Comparison of ENCODE assay signal across 16 mouse cellular contexts in genomic region chr7:142354661-142355233, GRCm38 (mm10). TPM values are rescaled to one million over a fixed set of nuclear protein-coding genes. Genes with fewer than 3 reads are reported as not detected.
A peak's percentile ranks its signal among the peaks of the same experiment; 100 is the strongest.
DNase-seq lines count a peak whose midpoint lies in the region; ATAC-seq and TF ChIP-seq lines count a peak whose summit lies in the region.
"Had no signal": no experiment of that assay in that cellular context is flagged by ENCODE, and none has a peak within 500 bp of the region (broad histone marks: within the 10 kb centered on the region; RNA-seq: fewer than 3 reads in every experiment).

No protein-coding gene starts in this region.

- DNase-seq in thymus, adult 2 months: peak; percentile 27
- DNase-seq in thymus, postnatal 10 days (ENCODE audit: low spot score in 2 of 2): no peak
- DNase-seq in liver, embryonic 13.5 days: peak; percentile 68
- peak; percentile 45 for DNase-seq in thymus, postnatal 25 days
- DNase-seq in gastrocnemius, postnatal 10 days: no peak
- no peak for DNase-seq in layer of hippocampus, postnatal 10 days (ENCODE audit: low spot score in 2 of 2)
- DNase-seq: cerebellum, postnatal 10 days; lung, postnatal 10 days had no signal

- no peaks in the 10 kb centered on the region for H3K27me3 ChIP-seq in thymus, adult 2 months (ENCODE audit: control insufficient read depth, insufficient read depth, low read length)
- H3K27me3 ChIP-seq in liver, embryonic 13.5 days: no peaks in the 10 kb centered on the region
- no peaks in the 10 kb centered on the region for H3K27me3 ChIP-seq in forebrain, embryonic 15.5 days

- peak overlapping the region; percentile 59 for H3K4me2 ChIP-seq in liver, embryonic 13.5 days
- H3K4me2 ChIP-seq in forebrain, embryonic 15.5 days (replicated peaks): no peak overlapping the region

- no peak for TF ChIP-seq POLR2A in thymus, adult 2 months (IDR thresholded peaks at IDR 0.05; ENCODE audit: control insufficient read depth, extremely low read depth, insufficient read depth, low read length, poor library complexity)

- ATAC-seq in erythroblast, adult 5-6 weeks (replicated peaks; ENCODE audit: low FRiP score, poor library complexity, severe bottlenecking): peak; percentile 64
- peak; percentile 90 for ATAC-seq in liver, embryonic 13.5 days (ENCODE audit: low read depth)
- ATAC-seq in forebrain, embryonic 15.5 days (replicated peaks): no peak

- H3K9ac ChIP-seq in liver, embryonic 13.5 days: peak overlapping the region; percentile 66
- no peak overlapping the region for H3K9ac ChIP-seq in forebrain, embryonic 15.5 days (replicated peaks)

- H3K9me3 ChIP-seq in liver, embryonic 13.5 days (replicated peaks): no peaks in the 10 kb centered on the region
- H3K9me3 ChIP-seq in forebrain, embryonic 15.5 days: no peaks in the 10 kb centered on the region

- 71% methylated on average over 8 of the region's 8 CpGs for WGBS in thymus, adult 2 months
- 16% methylated on average over 8 of the region's 8 CpGs for WGBS in liver, embryonic 13.5 days (ENCODE audit: insufficient replicate concordance)
- WGBS in forebrain, embryonic 15.5 days: 85% methylated on average over 8 of the region's 8 CpGs

- H3K36me3 ChIP-seq in thymus, adult 2 months (ENCODE audit: control insufficient read depth, insufficient read depth, low read length): no peaks in the 10 kb centered on the region
- H3K36me3 ChIP-seq in liver, embryonic 13.5 days: no peaks in the 10 kb centered on the region
- H3K36me3 ChIP-seq in forebrain, embryonic 15.5 days: no peaks in the 10 kb centered on the region

- peak overlapping the region; percentile 98 for H3K27ac ChIP-seq in thymus, adult 2 months (ENCODE audit: control insufficient read depth, insufficient read depth, low read length)
- peak overlapping the region; percentile 88 for H3K27ac ChIP-seq in liver, embryonic 13.5 days
- H3K27ac ChIP-seq in forebrain, embryonic 15.5 days (replicated peaks): no peak overlapping the region
- H3K27ac ChIP-seq: layer of hippocampus, adult 2 months had no signal

- no peak overlapping the region for H3K4me3 ChIP-seq in thymus, adult 2 months (ENCODE audit: control insufficient read depth, insufficient read depth, low read length)
- 0 out of 2 replicates have a peak overlapping the region, but pooled peaks have one; percentile 21 for H3K4me3 ChIP-seq in liver, embryonic 13.5 days (replicated peaks)
- no peak overlapping the region for H3K4me3 ChIP-seq in forebrain, embryonic 15.5 days
- H3K4me3 ChIP-seq: layer of hippocampus, adult 2 months had no signal

- H3K4me1 ChIP-seq in thymus, adult 2 months (replicated peaks; ENCODE audit: control insufficient read depth, insufficient read depth, low read length): peaks cover 49% of the 10 kb centered on the region
- peaks cover 74% of the 10 kb centered on the region for H3K4me1 ChIP-seq in liver, embryonic 13.5 days (replicated peaks)
- H3K4me1 ChIP-seq in forebrain, embryonic 15.5 days: peaks cover 16% of the 10 kb centered on the region

- TF ChIP-seq CTCF in thymus, adult 2 months (IDR thresholded peaks at IDR 0.05; ENCODE audit: borderline replicate concordance, control insufficient read depth, extremely low read depth, insufficient read depth, low read length, poor library complexity): no peak

RNA-seq across cellular contexts. Expression of gene Ifitm10, which starts 18.8 kb away (rescaled TPM):
- 10.8 and 14.8 TPM in 2 replicates for polyA plus RNA-seq in thymus, adult 2 months (2012; rRNA removed)
- total RNA-seq in erythroblast, adult 5-6 weeks (2015; ENCODE audit: low replicate concordance): 1.0 and 1.2 TPM in 2 replicates
- total RNA-seq in erythroblast, adult 5-6 weeks (2017; ENCODE audit: low replicate concordance): 0.42 TPM in 1 of 2 replicates, not detected in the other
- polyA plus RNA-seq in liver, embryonic 13.5 days (2015; fragmentation: Nextera tagmentation; extraction: Ambion mirVana): 1.5 and 1.8 TPM in 2 replicates
- total RNA-seq in gastrocnemius, postnatal 10 days (2021): 1 to 10 TPM; 3.3 to 4.8 TPM
- total RNA-seq in layer of hippocampus, postnatal 10 days (2021): 10 to 100 TPM; 21.0 to 24.6 TPM
- polyA plus RNA-seq in forebrain, embryonic 15.5 days (2015; fragmentation: Nextera tagmentation; extraction: Ambion mirVana): 2.4 and 3.1 TPM in 2 replicates

RNA-seq across cellular contexts. Expression of gene Gm49369, which starts 27.7 kb away (rescaled TPM):
- 0.23 and 0.31 TPM in 2 replicates for polyA plus RNA-seq in thymus, adult 2 months (2012; rRNA removed)
- total RNA-seq in erythroblast, adult 5-6 weeks (2015; ENCODE audit: low replicate concordance): not detected in 2 replicates
- 121 and 215 TPM in 2 replicates for total RNA-seq in erythroblast, adult 5-6 weeks (2017; ENCODE audit: low replicate concordance)
- 0.61 TPM in 1 of 2 replicates, not detected in the other for polyA plus RNA-seq in liver, embryonic 13.5 days (2015; fragmentation: Nextera tagmentation; extraction: Ambion mirVana)
- total RNA-seq in gastrocnemius, postnatal 10 days (2021): 1 to 10 TPM in 1 of 2 experiments, not detected in 1; 1.0 TPM
- total RNA-seq in layer of hippocampus, postnatal 10 days (2021): 1 to 10 TPM in 1 of 2 experiments, not detected in 1; 6.5 TPM
- polyA plus RNA-seq in forebrain, embryonic 15.5 days (2015; fragmentation: Nextera tagmentation; extraction: Ambion mirVana): 1.0 and 3.0 TPM in 2 replicates
- polyA plus RNA-seq: heart, embryonic 14.5 days; intestine, embryonic 14.5 days had no signal

RNA-seq across cellular contexts. Expression of gene Ctsd, which starts 33.1 kb away (rescaled TPM):
- 762 and 992 TPM in 2 replicates for polyA plus RNA-seq in thymus, adult 2 months (2012; rRNA removed)
- total RNA-seq in erythroblast, adult 5-6 weeks (2015; ENCODE audit: low replicate concordance): 138 and 155 TPM in 2 replicates
- total RNA-seq in erythroblast, adult 5-6 weeks (2017; ENCODE audit: low replicate concordance): 126 and 150 TPM in 2 replicates
- polyA plus RNA-seq in liver, embryonic 13.5 days (2015; fragmentation: Nextera tagmentation; extraction: Ambion mirVana): 297 and 306 TPM in 2 replicates
- 100 to 1,000 TPM; 249 to 254 TPM for total RNA-seq in gastrocnemius, postnatal 10 days (2021)
- 100 to 1,000 TPM; 252 to 270 TPM for total RNA-seq in layer of hippocampus, postnatal 10 days (2021)
- polyA plus RNA-seq in forebrain, embryonic 15.5 days (2015; fragmentation: Nextera tagmentation; extraction: Ambion mirVana): 195 and 218 TPM in 2 replicates

RNA-seq across cellular contexts. Expression of gene Krtap5-4, which starts 51.4 kb away (rescaled TPM):
- not detected in 2 replicates for polyA plus RNA-seq in thymus, adult 2 months (2012; rRNA removed)
- total RNA-seq in erythroblast, adult 5-6 weeks (2015; ENCODE audit: low replicate concordance): not detected in 2 replicates
- total RNA-seq in erythroblast, adult 5-6 weeks (2017; ENCODE audit: low replicate concordance): not detected in 2 replicates
- polyA plus RNA-seq in liver, embryonic 13.5 days (2015; fragmentation: Nextera tagmentation; extraction: Ambion mirVana): not detected in 2 replicates
- total RNA-seq in gastrocnemius, postnatal 10 days (2021): not detected
- total RNA-seq in layer of hippocampus, postnatal 10 days (2021): not detected
- not detected in 2 replicates for polyA plus RNA-seq in forebrain, embryonic 15.5 days (2015; fragmentation: Nextera tagmentation; extraction: Ambion mirVana)
- total RNA-seq: layer of hippocampus, adult 2 months; left cerebral cortex, postnatal 36 days; neutrophil, adult 5-6 weeks had no signal
- polyA plus RNA-seq: embryonic facial prominence, embryonic 14.5 days; intestine, embryonic 14.5 days had no signal

RNA-seq across cellular contexts. Expression of gene Krtap5-1, which starts 57.8 kb away (rescaled TPM):
- polyA plus RNA-seq in thymus, adult 2 months (2012; rRNA removed): not detected in 2 replicates
- not detected in 2 replicates for total RNA-seq in erythroblast, adult 5-6 weeks (2015; ENCODE audit: low replicate concordance)
- total RNA-seq in erythroblast, adult 5-6 weeks (2017; ENCODE audit: low replicate concordance): not detected in 2 replicates
- polyA plus RNA-seq in liver, embryonic 13.5 days (2015; fragmentation: Nextera tagmentation; extraction: Ambion mirVana): not detected in 2 replicates
- not detected for total RNA-seq in gastrocnemius, postnatal 10 days (2021)
- not detected for total RNA-seq in layer of hippocampus, postnatal 10 days (2021)
- not detected in 2 replicates for polyA plus RNA-seq in forebrain, embryonic 15.5 days (2015; fragmentation: Nextera tagmentation; extraction: Ambion mirVana)
- total RNA-seq: layer of hippocampus, adult 2 months; left cerebral cortex, postnatal 36 days; neutrophil, adult 5-6 weeks had no signal
- polyA plus RNA-seq: embryonic facial prominence, embryonic 14.5 days; heart, embryonic 14.5 days had no signal

Comparison
In these comparisons a context has a peak if more than half of its experiments do, and no peak if none do; other contexts are left out.
1. DNase-seq: peak in thymus, adult 2 months (single experiment), liver, embryonic 13.5 days (single experiment) and thymus, postnatal 25 days (single experiment); none in thymus, postnatal 10 days (0 of 2), gastrocnemius, postnatal 10 days (single experiment) and layer of hippocampus, postnatal 10 days (0 of 2).